Mouse (Mus musculus): ENCODE measurements around the gene Rpusd3. TPM values are rescaled to one million over a fixed set of nuclear protein-coding genes. Genes with fewer than 3 reads are reported as not detected.

Rpusd3 gene
- polyA plus RNA-seq, 1 experiment from 2014 or later, result 23.6 TPM

DNA sequence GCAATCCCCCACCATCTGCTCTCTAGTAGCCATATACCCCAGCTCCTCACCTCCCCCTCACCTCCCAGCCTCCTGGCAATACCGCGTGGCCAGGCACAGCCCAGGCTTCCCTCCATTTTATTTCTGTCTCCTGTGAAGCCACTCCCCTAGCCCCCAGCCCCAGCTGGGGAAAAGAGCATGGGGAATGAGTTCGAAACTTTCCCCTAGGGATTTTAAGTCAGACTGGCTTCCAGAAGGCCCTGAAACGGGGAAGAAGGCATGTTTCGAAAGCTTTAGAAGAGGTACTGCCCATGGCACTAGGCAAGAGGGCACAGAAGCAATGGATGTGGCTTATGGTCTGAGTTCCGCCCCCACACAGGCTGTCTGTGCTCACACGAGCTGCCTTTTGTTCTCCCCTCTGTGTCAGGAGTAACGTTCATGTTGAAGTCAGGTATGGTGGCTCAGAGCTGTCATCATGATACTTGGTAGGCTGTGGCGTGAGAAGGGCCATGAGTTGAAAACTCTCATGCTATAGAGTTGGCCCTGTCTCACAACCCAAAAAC lies 16.6 kb upstream of the Rpusd3 start, which contains the start of gene Cidec:
TSS of gene Cidec (minus strand) at position 97 of the 542 bp plus-strand sequence.
- Histone ChIP-seq H3K9me3 (ENCODE audit: control insufficient read depth, low read length) (no peaks in the 10 kb centered on the region), H3K9ac (replicated peaks; ENCODE audit: low read depth, low read length) (no peak within 1 kb of the TSS), H3K27ac (ENCODE audit: low read depth, low read length) (no peak within 1 kb of the TSS), H3K4me1 (ENCODE audit: control insufficient read depth, insufficient read depth, low read length) (no peaks in the 10 kb centered on the region), H3K27me3 (ENCODE audit: control insufficient read depth, insufficient read depth, low read length) (no peaks in the 10 kb centered on the region), H3K4me3 (ENCODE audit: low read depth, low read length) (no peak within 1 kb of the TSS), H3K4me2 (ENCODE audit: low read depth, low read length) (no peak within 1 kb of the TSS), H3K36me3 (ENCODE audit: control insufficient read depth, insufficient read depth, low read length) (no peaks in the 10 kb centered on the region)
- WGBS, result 80% methylated on average over 9 of the region's 9 CpGs
- ATAC-seq (ENCODE audit: low read depth), result no peak

GRCm38 (mm10) chr6:113434691-113435090 lies 15.6 kb upstream of the Rpusd3 start:
- H3K36me3 ChIP-seq (ENCODE audit: control insufficient read depth, insufficient read depth, low read length), result no peaks in the 10 kb centered on the region
- no peaks in the 10 kb centered on the region for H3K4me1 ChIP-seq (ENCODE audit: control insufficient read depth, insufficient read depth, low read length)
- no peak for ATAC-seq (ENCODE audit: low read depth)
- no peak overlapping the region for H3K4me2 ChIP-seq (ENCODE audit: low read depth, low read length)
- 81% methylated on average over 7 of the region's 7 CpGs for WGBS
- no peak overlapping the region for H3K27ac ChIP-seq (ENCODE audit: low read depth, low read length)
- no peaks in the 10 kb centered on the region for H3K27me3 ChIP-seq (ENCODE audit: control insufficient read depth, insufficient read depth, low read length)
- no peaks in the 10 kb centered on the region for H3K9me3 ChIP-seq (ENCODE audit: control insufficient read depth, low read length)
- no peak overlapping the region for H3K9ac ChIP-seq (replicated peaks; ENCODE audit: low read depth, low read length)
- H3K4me3 ChIP-seq (ENCODE audit: low read depth, low read length), result no peak overlapping the region

GRCm38 (mm10) chr6:113433661-113434060 lies 14.5 kb upstream of the Rpusd3 start:
- H3K9ac ChIP-seq (replicated peaks; ENCODE audit: low read depth, low read length), result no peak overlapping the region
- H3K4me3 ChIP-seq (ENCODE audit: low read depth, low read length), result no peak overlapping the region
- ATAC-seq (ENCODE audit: low read depth), result no peak
- no peaks in the 10 kb centered on the region for H3K27me3 ChIP-seq (ENCODE audit: control insufficient read depth, insufficient read depth, low read length)
- H3K27ac ChIP-seq (ENCODE audit: low read depth, low read length), result no peak overlapping the region
- H3K4me2 ChIP-seq (ENCODE audit: low read depth, low read length), result no peak overlapping the region
- WGBS, result 88% methylated on average over 3 of the region's 3 CpGs
- H3K4me1 ChIP-seq (ENCODE audit: control insufficient read depth, insufficient read depth, low read length), result no peaks in the 10 kb centered on the region
- no peaks in the 10 kb centered on the region for H3K9me3 ChIP-seq (ENCODE audit: control insufficient read depth, low read length)
- no peaks in the 10 kb centered on the region for H3K36me3 ChIP-seq (ENCODE audit: control insufficient read depth, insufficient read depth, low read length)

GRCm38 (mm10) chr6:113431801-113432200 lies 12.7 kb upstream of the Rpusd3 start:
- no peak overlapping the region for H3K4me3 ChIP-seq (ENCODE audit: low read depth, low read length)
- WGBS, result 52% methylated on average over 3 of the region's 3 CpGs
- no peak for ATAC-seq (ENCODE audit: low read depth)
- no peak overlapping the region for H3K4me2 ChIP-seq (ENCODE audit: low read depth, low read length)
- no peaks in the 10 kb centered on the region for H3K27me3 ChIP-seq (ENCODE audit: control insufficient read depth, insufficient read depth, low read length)
- no peaks in the 10 kb centered on the region for H3K36me3 ChIP-seq (ENCODE audit: control insufficient read depth, insufficient read depth, low read length)
- H3K27ac ChIP-seq (ENCODE audit: low read depth, low read length), result no peak overlapping the region
- no peaks in the 10 kb centered on the region for H3K4me1 ChIP-seq (ENCODE audit: control insufficient read depth, insufficient read depth, low read length)
- H3K9me3 ChIP-seq (ENCODE audit: control insufficient read depth, low read length), result no peaks in the 10 kb centered on the region
- no peak overlapping the region for H3K9ac ChIP-seq (replicated peaks; ENCODE audit: low read depth, low read length)

DNA sequence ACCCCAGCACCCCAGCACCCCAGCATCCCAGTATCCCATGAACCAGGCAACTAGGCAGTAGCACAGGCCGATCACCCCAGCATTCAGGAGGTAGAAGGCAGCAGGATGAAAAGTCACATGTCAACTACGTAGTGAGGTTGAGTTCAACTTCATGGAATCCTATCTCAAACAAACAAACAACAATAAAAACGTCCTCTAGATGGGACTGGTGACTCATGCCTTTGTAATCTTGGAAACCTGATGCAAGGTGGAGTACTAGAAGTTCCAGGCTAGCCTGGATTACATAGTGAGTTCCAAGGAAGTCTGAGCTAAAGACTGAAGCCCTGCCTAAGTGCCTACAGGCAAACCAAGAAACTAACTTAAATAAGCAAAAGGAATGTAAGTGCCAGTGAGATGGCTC lies 11.7 kb upstream of the Rpusd3 start:
- no peak overlapping the region for H3K9ac ChIP-seq (replicated peaks; ENCODE audit: low read depth, low read length)
- 65% methylated on average over 3 of the region's 3 CpGs for WGBS
- no peaks in the 10 kb centered on the region for H3K36me3 ChIP-seq (ENCODE audit: control insufficient read depth, insufficient read depth, low read length)
- no peaks in the 10 kb centered on the region for H3K9me3 ChIP-seq (ENCODE audit: control insufficient read depth, low read length)
- H3K4me3 ChIP-seq (ENCODE audit: low read depth, low read length), result no peak overlapping the region
- no peak for ATAC-seq (ENCODE audit: low read depth)
- H3K27ac ChIP-seq (ENCODE audit: low read depth, low read length), result no peak overlapping the region
- no peaks in the 10 kb centered on the region for H3K4me1 ChIP-seq (ENCODE audit: control insufficient read depth, insufficient read depth, low read length)
- H3K27me3 ChIP-seq (ENCODE audit: control insufficient read depth, insufficient read depth, low read length), result no peaks in the 10 kb centered on the region
- no peak overlapping the region for H3K4me2 ChIP-seq (ENCODE audit: low read depth, low read length)

DNA sequence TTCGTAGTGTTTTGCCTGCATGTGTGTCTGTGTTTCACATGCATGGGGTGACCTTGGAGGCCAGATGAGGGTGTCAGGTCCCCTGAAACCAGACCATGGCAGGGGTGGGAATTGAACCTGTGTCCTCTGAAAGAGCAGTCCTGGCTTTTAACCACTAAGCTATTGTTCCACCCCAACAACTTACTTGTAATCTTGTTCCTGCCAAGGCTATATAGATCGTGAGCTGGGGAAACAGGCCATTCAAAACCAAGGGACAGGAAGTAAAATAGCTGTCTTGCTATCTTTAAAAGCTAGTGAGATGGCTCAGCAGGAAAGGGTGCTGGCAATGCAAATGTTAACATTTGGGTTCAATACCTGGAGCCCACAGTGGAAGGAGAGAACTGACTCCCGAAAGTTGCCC lies 10.8 kb upstream of the Rpusd3 start:
- Histone ChIP-seq H3K4me3 (ENCODE audit: low read depth, low read length) (no peak overlapping the region), H3K4me2 (ENCODE audit: low read depth, low read length) (no peak overlapping the region), H3K4me1 (ENCODE audit: control insufficient read depth, insufficient read depth, low read length) (no peaks in the 10 kb centered on the region), H3K9me3 (ENCODE audit: control insufficient read depth, low read length) (no peaks in the 10 kb centered on the region), H3K9ac (replicated peaks; ENCODE audit: low read depth, low read length) (no peak overlapping the region), H3K36me3 (ENCODE audit: control insufficient read depth, insufficient read depth, low read length) (no peaks in the 10 kb centered on the region), H3K27ac (ENCODE audit: low read depth, low read length) (no peak overlapping the region), H3K27me3 (ENCODE audit: control insufficient read depth, insufficient read depth, low read length) (no peaks in the 10 kb centered on the region)
- ATAC-seq (ENCODE audit: low read depth), result no peak
- WGBS, result 70% methylated on average over 3 of the region's 3 CpGs

GRCm38 (mm10) chr6:113428006-113428405 lies 8.9 kb upstream of the Rpusd3 start:
- no peaks in the 10 kb centered on the region for H3K9me3 ChIP-seq (ENCODE audit: control insufficient read depth, low read length)
- no peaks in the 10 kb centered on the region for H3K36me3 ChIP-seq (ENCODE audit: control insufficient read depth, insufficient read depth, low read length)
- H3K4me2 ChIP-seq (ENCODE audit: low read depth, low read length), result no peak overlapping the region
- H3K9ac ChIP-seq (replicated peaks; ENCODE audit: low read depth, low read length), result no peak overlapping the region
- no peak overlapping the region for H3K27ac ChIP-seq (ENCODE audit: low read depth, low read length)
- ATAC-seq (ENCODE audit: low read depth), result no peak
- WGBS, result 93% methylated on average over 16 of the region's 16 CpGs
- no peaks in the 10 kb centered on the region for H3K27me3 ChIP-seq (ENCODE audit: control insufficient read depth, insufficient read depth, low read length)
- H3K4me1 ChIP-seq (ENCODE audit: control insufficient read depth, insufficient read depth, low read length), result no peaks in the 10 kb centered on the region
- H3K4me3 ChIP-seq (ENCODE audit: low read depth, low read length), result no peak overlapping the region

- no peak overlapping the region for H3K4me3 ChIP-seq (ENCODE audit: low read depth, low read length)
- H3K9ac ChIP-seq (replicated peaks; ENCODE audit: low read depth, low read length), result no peak overlapping the region
- no peak for ATAC-seq (ENCODE audit: low read depth)
- no peaks in the 10 kb centered on the region for H3K36me3 ChIP-seq (ENCODE audit: control insufficient read depth, insufficient read depth, low read length)
- no peaks in the 10 kb centered on the region for H3K27me3 ChIP-seq (ENCODE audit: control insufficient read depth, insufficient read depth, low read length)
- H3K9me3 ChIP-seq (ENCODE audit: control insufficient read depth, low read length), result no peaks in the 10 kb centered on the region
- H3K27ac ChIP-seq (ENCODE audit: low read depth, low read length), result no peak overlapping the region
- H3K4me2 ChIP-seq (ENCODE audit: low read depth, low read length), result no peak overlapping the region
- WGBS, result 66% methylated on average over 3 of the region's 3 CpGs
- no peaks in the 10 kb centered on the region for H3K4me1 ChIP-seq (ENCODE audit: control insufficient read depth, insufficient read depth, low read length)
These were observed 8.3 kb upstream of the Rpusd3 start for GRCm38 (mm10) chr6:113427397-113427796.

- H3K9me3 ChIP-seq (ENCODE audit: control insufficient read depth, low read length), result no peaks in the 10 kb centered on the region
- H3K27me3 ChIP-seq (ENCODE audit: control insufficient read depth, insufficient read depth, low read length), result no peaks in the 10 kb centered on the region
- no peak overlapping the region for H3K27ac ChIP-seq (ENCODE audit: low read depth, low read length)
- no peak overlapping the region for H3K4me2 ChIP-seq (ENCODE audit: low read depth, low read length)
- no peak overlapping the region for H3K4me3 ChIP-seq (ENCODE audit: low read depth, low read length)
- no peaks in the 10 kb centered on the region for H3K36me3 ChIP-seq (ENCODE audit: control insufficient read depth, insufficient read depth, low read length)
- H3K4me1 ChIP-seq (ENCODE audit: control insufficient read depth, insufficient read depth, low read length), result no peaks in the 10 kb centered on the region
- 93% methylated on average over 4 of the region's 4 CpGs for WGBS
- no peak overlapping the region for H3K9ac ChIP-seq (replicated peaks; ENCODE audit: low read depth, low read length)
- no peak for ATAC-seq (ENCODE audit: low read depth)
These were observed 7.6 kb upstream of the Rpusd3 start for GRCm38 (mm10) chr6:113426696-113427095.

All from neural tube, embryonic 14.5 days (tissue).